Mouse (Mus musculus): ENCODE measurements around the gene Foxd2. TPM values are rescaled to one million over a fixed set of nuclear protein-coding genes. Genes with fewer than 3 reads are reported as not detected.
A peak's percentile ranks its signal among the peaks of the same experiment; 100 is the strongest.

The Foxd2 gene
- polyA plus RNA-seq (2017; shearing (Covaris generic)): under 1 TPM in 1 of 2 experiments, not detected in 1; 0.16 TPM

- peak; percentile 80 for ATAC-seq
Measured at GRCm38 (mm10) chr4:114908829-114909601, at the start of gene Foxd2. TSS of gene Foxd2 (minus strand) at chr4:114908873.

- ATAC-seq: no peak
Measured at GRCm38 (mm10) chr4:114958231-114958630, 49.6 kb upstream of the Foxd2 start.

- ATAC-seq: no peak
Measured at GRCm38 (mm10) chr4:114957403-114957802, 48.7 kb upstream of the Foxd2 start.

GRCm38 (mm10) chr4:114953172-114953571, 44.5 kb upstream of the Foxd2 start:
- ATAC-seq: no peak

GRCm38 (mm10) chr4:114947852-114948481, 39.3 kb upstream of the Foxd2 start:
- ATAC-seq: peak; percentile 30

- ATAC-seq: peak; percentile 94
Measured at GRCm38 (mm10) chr4:114947395-114947794, 38.7 kb upstream of the Foxd2 start.

- no peak for ATAC-seq
Measured at GRCm38 (mm10) chr4:114946416-114946815, 37.7 kb upstream of the Foxd2 start.

GRCm38 (mm10) chr4:114945021-114945420, 36.3 kb upstream of the Foxd2 start:
- no peak for ATAC-seq

- no peak for ATAC-seq
Measured at GRCm38 (mm10) chr4:114942583-114942982, 33.9 kb upstream of the Foxd2 start.

GRCm38 (mm10) chr4:114942112-114942511, 33.4 kb upstream of the Foxd2 start:
- no peak for ATAC-seq

- no peak for ATAC-seq
Measured at GRCm38 (mm10) chr4:114941311-114941710, 32.6 kb upstream of the Foxd2 start.

- no peak for ATAC-seq
Measured at GRCm38 (mm10) chr4:114938248-114938647, 29.6 kb upstream of the Foxd2 start.

GRCm38 (mm10) chr4:114937459-114938047, 28.9 kb upstream of the Foxd2 start:
- no peak for ATAC-seq

GRCm38 (mm10) chr4:114934188-114934587, 25.5 kb upstream of the Foxd2 start:
- ATAC-seq: no peak

GRCm38 (mm10) chr4:114932747-114933146, 24.1 kb upstream of the Foxd2 start:
- ATAC-seq: no peak

- no peak for ATAC-seq
Measured at GRCm38 (mm10) chr4:114929155-114929554, 20.5 kb upstream of the Foxd2 start.

GRCm38 (mm10) chr4:114925917-114926312, 17.2 kb upstream of the Foxd2 start, which contains the start of gene Foxe3:
TSS of gene Foxe3 (minus strand) at chr4:114926013.
- no peak for ATAC-seq

- peak; percentile 8 for ATAC-seq
Measured at GRCm38 (mm10) chr4:114924971-114925916, 16.6 kb upstream of the Foxd2 start.

- peak; percentile 79 for ATAC-seq
Measured at GRCm38 (mm10) chr4:114917091-114917490, 8.4 kb upstream of the Foxd2 start.

GRCm38 (mm10) chr4:114916056-114916455, 7.4 kb upstream of the Foxd2 start:
- no peak for ATAC-seq

GRCm38 (mm10) chr4:114913594-114913962, 4.9 kb upstream of the Foxd2 start:
- no peak for ATAC-seq
